Mouse (Mus musculus) E14TG2a.4 (cell line): ENCODE measurements around the gene Uqcc2.

Experiments used
- NANOG ChIP-seq: IDR thresholded peaks from 2 replicates; pipeline ENCODE4 v1.6.1; 2014; ENCODE audit warnings: borderline replicate concordance, low read length, mixed read lengths
- POU5F1 ChIP-seq: IDR thresholded peaks from 2 replicates; pipeline ENCODE4 v1.6.1; 2014; ENCODE audit warnings: low read length, borderline replicate concordance

- TF ChIP-seq NANOG (no peak), POU5F1 (no peak)
Measured at GRCm38 (mm10) chr17:27178019-27178418, 44.3 kb upstream of the Uqcc2 start.
